Mouse (Mus musculus): Measurements from ENCODE around the gene Pcsk6. TPM values are rescaled to one million over a fixed set of nuclear protein-coding genes. Genes with fewer than 3 reads are reported as not detected.
"Not testable (repeated sequence)": the region's sequence is repeated elsewhere in the genome, so short reads cannot be mapped to it uniquely, and the experiment has no call there.

Pcsk6 gene
- polyA plus RNA-seq, 1 experiment from 2014 or later = 1.4 TPM

- no peak overlapping the region for H3K27ac ChIP-seq (replicated peaks)
- WGBS = 65% methylated on average over 17 of the region's 17 CpGs
- H3K4me2 ChIP-seq = no peak overlapping the region
- no peak for ATAC-seq (ENCODE audit: low FRiP score)
- H3K4me1 ChIP-seq = peaks cover 40% of the 10 kb centered on the region
- H3K27me3 ChIP-seq (replicated peaks) = no peaks in the 10 kb centered on the region
- H3K36me3 ChIP-seq = no peaks in the 10 kb centered on the region
- no peak overlapping the region for H3K4me3 ChIP-seq (replicated peaks)
- no peaks in the 10 kb centered on the region for H3K9me3 ChIP-seq (replicated peaks)
- no peak overlapping the region for H3K9ac ChIP-seq (replicated peaks)
Measured at GRCm38 (mm10) chr7:66046921-66047918, 185.7 kb downstream of the Pcsk6 start.

- Histone ChIP-seq H3K36me3 (no peaks in the 10 kb centered on the region), H3K9me3 (replicated peaks) (no peaks in the 10 kb centered on the region), H3K4me1 (peaks cover 40% of the 10 kb centered on the region), H3K4me3 (replicated peaks) (no peak overlapping the region), H3K4me2 (no peak overlapping the region), H3K9ac (replicated peaks) (no peak overlapping the region), H3K27me3 (replicated peaks) (no peaks in the 10 kb centered on the region), H3K27ac (replicated peaks) (no peak overlapping the region)
- ATAC-seq (ENCODE audit: low FRiP score) = no peak
- WGBS = 82% methylated on average over 4 of the region's 4 CpGs
Measured at GRCm38 (mm10) chr7:66047975-66048374, 186.4 kb downstream of the Pcsk6 start.

GRCm38 (mm10) chr7:66048446-66049230 is 187.1 kb downstream of the Pcsk6 start:
- WGBS = 88% methylated on average over 12 of the region's 12 CpGs
- Histone ChIP-seq H3K4me2 (no peak overlapping the region), H3K9ac (replicated peaks) (no peak overlapping the region), H3K27ac (replicated peaks) (no peak overlapping the region), H3K4me3 (replicated peaks) (no peak overlapping the region), H3K9me3 (replicated peaks) (no peaks in the 10 kb centered on the region), H3K27me3 (replicated peaks) (no peaks in the 10 kb centered on the region), H3K4me1 (peaks cover 37% of the 10 kb centered on the region), H3K36me3 (no peaks in the 10 kb centered on the region)
- ATAC-seq (ENCODE audit: low FRiP score) = no peak

GRCm38 (mm10) chr7:66053946-66054483 is 192.5 kb downstream of the Pcsk6 start:
- H3K9me3 ChIP-seq (replicated peaks) = no peaks in the 10 kb centered on the region
- H3K4me3 ChIP-seq (replicated peaks) = no peak overlapping the region
- no peak overlapping the region for H3K9ac ChIP-seq (replicated peaks)
- no peak for ATAC-seq (ENCODE audit: low FRiP score)
- H3K4me2 ChIP-seq = no peak overlapping the region
- no peak overlapping the region for H3K27ac ChIP-seq (replicated peaks)
- 90% methylated on average over 4 of the region's 4 CpGs for WGBS
- H3K27me3 ChIP-seq (replicated peaks) = 0 out of 2 replicates have a peak, but pooled peaks cover 7% of the 10 kb centered on the region
- H3K4me1 ChIP-seq = no peaks in the 10 kb centered on the region
- H3K36me3 ChIP-seq = no peaks in the 10 kb centered on the region

- not testable (repeated sequence) for H3K27me3 ChIP-seq (replicated peaks); H3K36me3 ChIP-seq; H3K9me3 ChIP-seq (replicated peaks); H3K4me1 ChIP-seq; H3K4me3 ChIP-seq (replicated peaks); H3K9ac ChIP-seq (replicated peaks); H3K27ac ChIP-seq (replicated peaks); H3K4me2 ChIP-seq; ATAC-seq (ENCODE audit: low FRiP score)
- 14% methylated on average over 2 of the region's 2 CpGs for WGBS
Measured at GRCm38 (mm10) chr7:66055356-66055755, 193.8 kb downstream of the Pcsk6 start.

GRCm38 (mm10) chr7:66058703-66059102 is 197.2 kb downstream of the Pcsk6 start, which contains the start of gene Snrpa1:
Gene Snrpa1, plus strand, starts transcription at chr7:66059003.
- Histone ChIP-seq H3K27me3 (replicated peaks) (0 out of 2 replicates have a peak, but pooled peaks cover 7% of the 10 kb centered on the region), H3K27ac (replicated peaks) (no peak within 1 kb of the TSS), H3K4me1 (peaks cover 23% of the 10 kb centered on the region), H3K4me3 (replicated peaks) (peak within 1 kb of the TSS; percentile 92), H3K36me3 (peaks cover 8% of the 10 kb centered on the region), H3K9ac (replicated peaks) (peak within 1 kb of the TSS; percentile 87; the same call in 1 of the 2 replicates), H3K4me2 (peak within 1 kb of the TSS; percentile 91), H3K9me3 (replicated peaks) (no peaks in the 10 kb centered on the region)
- 75% methylated on average over 1 of the region's 1 CpGs for WGBS
- no peak for ATAC-seq (ENCODE audit: low FRiP score)

- Histone ChIP-seq H3K27ac (replicated peaks) (peak overlapping the region; percentile 77), H3K9ac (replicated peaks) (peak overlapping the region; percentile 87), H3K4me2 (peak overlapping the region; percentile 91), H3K4me3 (replicated peaks) (peak overlapping the region; percentile 92), H3K9me3 (replicated peaks) (no peaks in the 10 kb centered on the region), H3K36me3 (peaks cover 19% of the 10 kb centered on the region), H3K27me3 (replicated peaks) (0 out of 2 replicates have a peak, but pooled peaks cover 7% of the 10 kb centered on the region), H3K4me1 (peaks cover 23% of the 10 kb centered on the region)
- 1% methylated on average over 64 of the region's 64 CpGs for WGBS
- peak; percentile 95 for ATAC-seq (ENCODE audit: low FRiP score)
Measured at GRCm38 (mm10) chr7:66060066-66060956, 198.8 kb downstream of the Pcsk6 start.

- ATAC-seq (ENCODE audit: low FRiP score) = no peak
- Histone ChIP-seq H3K27ac (replicated peaks) (no peak overlapping the region; the same call in 1 of the 2 replicates), H3K4me3 (replicated peaks) (peak overlapping the region; percentile 92), H3K9ac (replicated peaks) (peak overlapping the region; percentile 87), H3K9me3 (replicated peaks) (no peaks in the 10 kb centered on the region), H3K4me1 (peaks cover 23% of the 10 kb centered on the region), H3K36me3 (peaks cover 24% of the 10 kb centered on the region), H3K27me3 (replicated peaks) (0 out of 2 replicates have a peak, but pooled peaks cover 7% of the 10 kb centered on the region), H3K4me2 (peak overlapping the region; percentile 91)
- WGBS = 3% methylated on average over 14 of the region's 14 CpGs
Measured at GRCm38 (mm10) chr7:66061057-66061456, 199.5 kb downstream of the Pcsk6 start.

GRCm38 (mm10) chr7:66076411-66076810 is 214.9 kb downstream of the Pcsk6 start:
- no peak overlapping the region for H3K4me2 ChIP-seq
- H3K36me3 ChIP-seq = peaks cover 54% of the 10 kb centered on the region
- no peak for ATAC-seq (ENCODE audit: low FRiP score)
- H3K4me3 ChIP-seq (replicated peaks) = no peak overlapping the region
- H3K27ac ChIP-seq (replicated peaks) = no peak overlapping the region
- H3K9ac ChIP-seq (replicated peaks) = no peak overlapping the region
- no peaks in the 10 kb centered on the region for H3K9me3 ChIP-seq (replicated peaks)
- 47% methylated on average over 2 of the region's 2 CpGs for WGBS
- H3K27me3 ChIP-seq (replicated peaks) = no peaks in the 10 kb centered on the region
- H3K4me1 ChIP-seq = peaks cover 19% of the 10 kb centered on the region

- no peaks in the 10 kb centered on the region for H3K27me3 ChIP-seq (replicated peaks)
- H3K4me3 ChIP-seq (replicated peaks) = peak within 1 kb of the TSS; percentile 70
- H3K9ac ChIP-seq (replicated peaks) = peak within 1 kb of the TSS; percentile 69
- peak within 1 kb of the TSS; percentile 82 for H3K27ac ChIP-seq (replicated peaks)
- peaks cover 42% of the 10 kb centered on the region for H3K36me3 ChIP-seq
- ATAC-seq (ENCODE audit: low FRiP score) = peak; percentile 100
- peaks cover 26% of the 10 kb centered on the region for H3K4me1 ChIP-seq
- WGBS = under 1% methylated on average over 65 of the region's 65 CpGs
- H3K4me2 ChIP-seq = peak within 1 kb of the TSS; percentile 59
- no peaks in the 10 kb centered on the region for H3K9me3 ChIP-seq (replicated peaks)
Measured at GRCm38 (mm10) chr7:66079364-66080230, 218.1 kb downstream of the Pcsk6 start, which contains the start of gene Selenos. Gene Selenos, plus strand, starts transcription at chr7:66079649.

Data from neural tube, embryonic 15.5 days (tissue).